Mouse (Mus musculus): ENCODE results near the gene Ankrd28.

- TF ChIP-seq CTCF (IDR thresholded peaks at IDR 0.05; ENCODE audit: control insufficient read depth, insufficient read depth, insufficient read length) (no peak), MAX (IDR thresholded peaks at IDR 0.05) (no peak), CEBPB (IDR thresholded peaks at IDR 0.05; ENCODE audit: low read depth) (no peak), USF1 (IDR thresholded peaks at IDR 0.05; ENCODE audit: low read depth) (no peak), FOSL1 (IDR thresholded peaks at IDR 0.05; ENCODE audit: insufficient read depth, low read length, poor library complexity, severe bottlenecking) (no peak), MYOG (IDR thresholded peaks at IDR 0.05; ENCODE audit: control insufficient read depth, extremely low read depth, insufficient read length) (no peak), MYOD1 (IDR thresholded peaks at IDR 0.05; ENCODE audit: control insufficient read depth, insufficient read length, low read depth) (no peak)
Observed at GRCm38 (mm10) chr14:31803791-31804190, 26.7 kb downstream of the Ankrd28 start.
